Mouse (Mus musculus): ENCODE results near the gene Hnrnpul1.

- TF ChIP-seq CTCF (IDR thresholded peaks at IDR 0.05; ENCODE audit: low read depth, low read length) = no peak
- no peak for TF ChIP-seq POLR2A (IDR thresholded peaks at IDR 0.05; ENCODE audit: borderline replicate concordance, low read depth, low read length)
Observed at GRCm38 (mm10) chr7:25703793-25704494, 50.6 kb downstream of the Hnrnpul1 start.
